Mouse (Mus musculus): ENCODE measurements around the gene 2700097O09Rik. TPM values are rescaled to one million over a fixed set of nuclear protein-coding genes. Genes with fewer than 3 reads are reported as not detected.

2700097O09Rik gene
- total RNA-seq, 2 experiments from 2014 or later, result 8.9 to 11.3 TPM

Other genes with a start within 250 kb of the 2700097O09Rik start
- gene Cfl2, start 217.2 kb downstream of the 2700097O09Rik start, total RNA-seq (2021), result 100 to 1,000 TPM; 142 to 201 TPM
- gene Gm20403, start 93.6 kb downstream of the 2700097O09Rik start, total RNA-seq (2021), result not detected
- 10 to 100 TPM; 22.0 to 27.1 TPM for gene Baz1a, start 65.8 kb downstream of the 2700097O09Rik start, total RNA-seq (2021)
- gene Srp54a, start 152 bp upstream of the 2700097O09Rik start, total RNA-seq (2021), result 100 to 1,000 TPM; 110 to 121 TPM
- gene Fam177a, start 44.4 kb upstream of the 2700097O09Rik start, total RNA-seq (2021), result 10 to 100 TPM in 1 of 2 experiments, 1 to 10 TPM in 1; 5.1 to 12.8 TPM
- 10 to 100 TPM; 61.5 to 78.7 TPM for gene Srp54b, start 75.0 kb upstream of the 2700097O09Rik start, total RNA-seq (2021)
- gene 1700047I17Rik2, start 119.5 kb upstream of the 2700097O09Rik start, total RNA-seq (2021), result 1 to 10 TPM in 1 of 2 experiments, not detected in 1; 7.9 TPM
- 10 to 100 TPM; 33.4 to 40.0 TPM for gene Srp54c, start 150.1 kb upstream of the 2700097O09Rik start, total RNA-seq (2021)
- 10 to 100 TPM; 15.5 to 16.8 TPM for gene 1110008L16Rik, start 219.5 kb upstream of the 2700097O09Rik start, total RNA-seq (2021)
- 10 to 100 TPM; 11.7 to 11.8 TPM for gene Ppp2r3c, start 222.9 kb upstream of the 2700097O09Rik start, total RNA-seq (2021)

Data from adrenal gland, postnatal 10 days (tissue).